Mouse (Mus musculus): ENCODE data around the gene Gm20388. TPM values are rescaled to one million over a fixed set of nuclear protein-coding genes. Genes with fewer than 3 reads are reported as not detected.

Gene Gm20388
- polyA plus RNA-seq, 1 experiment = 18.7 TPM

DNA sequence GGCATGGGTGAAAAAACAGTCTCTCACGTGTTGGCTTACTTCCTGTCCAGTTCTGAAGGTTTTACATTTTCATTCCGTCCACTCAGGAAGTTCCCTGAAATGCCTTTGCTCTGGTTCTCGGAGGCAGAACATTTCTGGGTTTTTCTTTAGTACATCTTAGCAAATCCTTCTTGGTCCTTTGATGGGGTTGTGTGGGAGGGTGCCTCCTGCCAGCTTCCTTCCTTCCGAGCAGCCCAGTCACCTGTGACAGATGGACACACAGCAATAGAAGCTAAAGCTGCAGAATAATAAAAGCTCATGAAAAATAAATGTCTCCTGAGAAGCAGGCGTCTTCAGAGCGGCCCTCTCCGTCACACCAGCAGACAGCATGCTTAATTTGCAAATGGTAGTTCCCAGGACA, 4168.3 kb downstream of the Gm20388 start:
- H3K27me3 ChIP-seq (ENCODE audit: control insufficient read depth, insufficient read depth, low read length) = no peaks in the 10 kb centered on the region
- TF ChIP-seq CTCF (IDR thresholded peaks at IDR 0.05; ENCODE audit: borderline replicate concordance, insufficient read depth, low read depth, low read length) (no peak), POLR2A (IDR thresholded peaks at IDR 0.05; ENCODE audit: borderline replicate concordance, insufficient read depth, low read length) (no peak)
- 45% methylated on average over 7 of the region's 7 CpGs for WGBS
- H3K4me3 ChIP-seq (replicated peaks; ENCODE audit: insufficient read depth, low read depth, low read length) = no peak overlapping the region
- H3K27ac ChIP-seq (ENCODE audit: insufficient read depth, low read length) = no peak overlapping the region
- DNase-seq = no peak
- no peaks in the 10 kb centered on the region for H3K4me1 ChIP-seq (ENCODE audit: control insufficient read depth, insufficient read depth, low read length)

DNA sequence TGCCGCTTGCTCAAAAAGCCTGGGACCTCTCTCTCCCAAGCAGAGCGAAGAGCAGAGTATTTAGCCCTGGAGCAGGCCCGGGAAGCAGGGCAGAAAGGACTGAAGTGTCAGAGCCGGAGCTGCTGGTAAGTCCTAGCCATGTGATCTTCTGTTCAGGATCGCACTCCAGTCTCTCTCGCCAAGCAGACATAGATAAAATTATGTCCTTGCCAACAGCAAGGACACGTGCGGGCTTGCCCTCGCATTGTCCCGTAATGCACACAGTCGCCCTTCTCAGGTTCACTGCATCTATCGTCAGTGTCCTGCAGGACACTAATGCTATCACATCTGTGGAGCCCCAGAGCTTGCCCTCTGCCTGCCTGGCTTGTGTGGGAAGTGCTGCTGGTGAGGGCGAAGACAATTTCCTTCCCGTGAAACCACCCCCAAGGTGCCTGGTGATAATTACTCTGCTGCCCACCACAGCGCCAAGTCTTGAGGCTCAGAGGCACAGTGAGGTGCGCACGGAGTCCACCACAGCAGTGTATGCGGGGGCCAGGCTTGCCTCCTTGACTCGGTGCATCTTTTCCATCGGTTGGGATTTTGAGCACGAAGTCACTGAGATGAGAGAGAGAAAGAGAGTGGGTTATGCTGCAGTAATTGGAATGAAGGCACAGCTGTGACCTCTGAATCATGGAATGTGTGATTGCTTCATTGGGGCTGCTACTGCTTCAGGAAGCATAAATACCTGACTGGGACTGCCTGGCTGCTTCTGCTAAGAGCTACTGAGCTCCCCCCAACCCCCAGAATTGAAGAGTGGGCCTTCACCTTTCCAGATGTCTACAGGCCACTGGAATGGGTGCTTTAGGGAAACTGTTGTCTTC, 4170.1 kb downstream of the Gm20388 start:
- Histone ChIP-seq H3K4me3 (replicated peaks; ENCODE audit: insufficient read depth, low read depth, low read length) (no peak overlapping the region), H3K4me1 (ENCODE audit: control insufficient read depth, insufficient read depth, low read length) (no peaks in the 10 kb centered on the region), H3K27ac (ENCODE audit: insufficient read depth, low read length) (no peak overlapping the region), H3K27me3 (ENCODE audit: control insufficient read depth, insufficient read depth, low read length) (no peaks in the 10 kb centered on the region)
- TF ChIP-seq CTCF (IDR thresholded peaks at IDR 0.05; ENCODE audit: borderline replicate concordance, insufficient read depth, low read depth, low read length) (no peak), POLR2A (IDR thresholded peaks at IDR 0.05; ENCODE audit: borderline replicate concordance, insufficient read depth, low read length) (no peak)
- WGBS = 92% methylated on average over 21 of the region's 21 CpGs
- no peak for DNase-seq

DNA sequence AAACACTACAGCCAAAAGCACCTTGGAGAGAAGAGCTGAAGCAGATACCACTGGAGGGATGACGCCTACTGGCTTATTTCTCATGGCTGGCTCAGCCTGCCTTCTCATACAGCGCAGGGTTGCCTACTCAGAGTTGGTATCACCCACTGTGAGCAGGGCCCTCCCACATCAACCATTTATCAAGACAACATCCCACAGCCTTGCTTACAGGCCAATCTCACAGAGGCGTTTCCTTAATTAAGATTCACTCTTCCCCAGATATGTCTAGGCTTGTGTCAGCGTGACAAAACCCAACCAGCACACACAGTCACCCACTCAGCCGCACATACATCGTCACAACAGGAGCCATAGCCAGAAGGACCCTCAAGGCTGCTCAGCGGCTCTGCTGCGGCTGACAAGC, 4172.0 kb downstream of the Gm20388 start:
- Histone ChIP-seq H3K27ac (ENCODE audit: insufficient read depth, low read length) (no peak overlapping the region), H3K4me1 (ENCODE audit: control insufficient read depth, insufficient read depth, low read length) (no peaks in the 10 kb centered on the region), H3K27me3 (ENCODE audit: control insufficient read depth, insufficient read depth, low read length) (no peaks in the 10 kb centered on the region), H3K4me3 (replicated peaks; ENCODE audit: insufficient read depth, low read depth, low read length) (no peak overlapping the region)
- TF ChIP-seq CTCF (IDR thresholded peaks at IDR 0.05; ENCODE audit: borderline replicate concordance, insufficient read depth, low read depth, low read length) = no peak
- TF ChIP-seq POLR2A (IDR thresholded peaks at IDR 0.05; ENCODE audit: borderline replicate concordance, insufficient read depth, low read length) = no peak
- DNase-seq = no peak
- WGBS = 96% methylated on average over 8 of the region's 8 CpGs

DNA sequence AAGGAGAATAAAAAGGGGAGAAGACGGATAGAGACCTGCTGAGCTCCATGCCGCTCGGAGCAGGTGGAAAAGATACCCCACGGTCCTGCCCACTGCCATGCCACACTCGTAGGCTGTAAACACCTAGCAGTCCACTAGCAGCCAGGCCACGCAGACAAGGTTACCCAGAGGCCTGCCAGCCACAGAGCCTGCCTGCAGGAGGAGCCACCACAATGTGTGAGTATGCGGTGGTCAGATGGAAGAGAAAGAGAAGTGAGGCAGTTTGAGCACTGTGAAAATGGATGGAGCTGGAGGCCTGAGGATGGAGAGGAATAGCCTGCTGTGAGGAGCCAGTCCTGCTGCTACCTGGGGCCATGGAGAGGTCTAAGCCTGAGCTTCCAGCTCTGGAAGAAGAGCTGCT, 4173.0 kb downstream of the Gm20388 start:
- Histone ChIP-seq H3K27me3 (ENCODE audit: control insufficient read depth, insufficient read depth, low read length) (no peaks in the 10 kb centered on the region), H3K4me1 (ENCODE audit: control insufficient read depth, insufficient read depth, low read length) (no peaks in the 10 kb centered on the region), H3K4me3 (replicated peaks; ENCODE audit: insufficient read depth, low read depth, low read length) (no peak overlapping the region), H3K27ac (ENCODE audit: insufficient read depth, low read length) (no peak overlapping the region)
- 80% methylated on average over 7 of the region's 7 CpGs for WGBS
- no peak for TF ChIP-seq POLR2A (IDR thresholded peaks at IDR 0.05; ENCODE audit: borderline replicate concordance, insufficient read depth, low read length)
- TF ChIP-seq CTCF (IDR thresholded peaks at IDR 0.05; ENCODE audit: borderline replicate concordance, insufficient read depth, low read depth, low read length) = no peak
- no peak for DNase-seq

DNA sequence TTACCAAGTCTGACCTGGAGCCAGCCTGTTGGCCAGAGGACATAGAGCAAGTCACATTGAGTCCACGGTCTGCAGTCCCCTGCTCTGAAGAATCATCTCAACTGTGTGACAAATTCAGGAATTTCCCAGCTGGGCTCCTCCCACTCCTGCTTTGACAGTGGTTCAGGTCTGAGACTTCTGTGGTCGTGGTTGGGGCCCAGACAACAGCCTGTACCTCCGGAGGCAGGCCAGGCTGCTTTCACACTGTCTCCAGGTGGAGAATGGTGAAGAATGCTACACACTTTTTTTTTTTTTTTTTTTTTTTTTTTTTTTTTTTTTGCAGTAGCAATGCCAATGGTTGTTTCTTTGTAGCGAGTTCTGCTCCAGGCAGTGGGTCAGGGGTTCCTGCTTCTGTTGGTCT, 4175.0 kb downstream of the Gm20388 start:
- DNase-seq = no peak
- H3K4me1 ChIP-seq (ENCODE audit: control insufficient read depth, insufficient read depth, low read length) = no peaks in the 10 kb centered on the region
- WGBS = 66% methylated on average over 4 of the region's 4 CpGs
- no peak overlapping the region for H3K4me3 ChIP-seq (replicated peaks; ENCODE audit: insufficient read depth, low read depth, low read length)
- TF ChIP-seq CTCF (IDR thresholded peaks at IDR 0.05; ENCODE audit: borderline replicate concordance, insufficient read depth, low read depth, low read length) = no peak
- no peak for TF ChIP-seq POLR2A (IDR thresholded peaks at IDR 0.05; ENCODE audit: borderline replicate concordance, insufficient read depth, low read length)
- no peak overlapping the region for H3K27ac ChIP-seq (ENCODE audit: insufficient read depth, low read length)
- H3K27me3 ChIP-seq (ENCODE audit: control insufficient read depth, insufficient read depth, low read length) = no peaks in the 10 kb centered on the region

DNA sequence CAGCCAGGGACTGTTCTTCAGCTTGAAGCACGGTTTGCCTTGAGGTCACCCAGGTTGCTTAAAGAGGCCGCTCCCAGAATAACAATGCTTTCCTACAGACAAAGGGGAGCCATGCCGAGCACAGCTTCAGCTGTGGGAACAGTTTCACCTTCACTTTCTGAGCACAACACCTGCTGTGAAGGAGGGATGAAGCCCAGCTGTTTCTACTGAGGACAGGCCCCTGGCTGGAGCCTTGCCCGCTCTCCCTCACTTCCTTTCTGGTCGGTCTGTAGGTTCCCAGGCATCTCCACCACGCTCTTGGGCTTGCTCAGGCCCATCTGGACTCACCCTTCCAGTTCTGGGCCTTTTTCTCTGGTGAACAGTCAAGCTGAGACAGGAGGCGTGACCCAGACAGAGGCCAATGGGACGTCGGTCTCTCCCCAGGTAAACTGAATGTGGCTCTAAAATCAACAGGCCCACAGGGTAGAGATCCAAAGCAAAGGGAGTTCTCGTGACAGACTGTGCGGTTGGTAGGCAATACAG, 4177.5 kb downstream of the Gm20388 start:
- no peak overlapping the region for H3K27ac ChIP-seq (ENCODE audit: insufficient read depth, low read length)
- 70% methylated on average over 11 of the region's 11 CpGs for WGBS
- H3K4me3 ChIP-seq (replicated peaks; ENCODE audit: insufficient read depth, low read depth, low read length) = no peak overlapping the region
- TF ChIP-seq POLR2A (IDR thresholded peaks at IDR 0.05; ENCODE audit: borderline replicate concordance, insufficient read depth, low read length) (no peak), CTCF (IDR thresholded peaks at IDR 0.05; ENCODE audit: borderline replicate concordance, insufficient read depth, low read depth, low read length) (no peak)
- DNase-seq = no peak
- no peaks in the 10 kb centered on the region for H3K4me1 ChIP-seq (ENCODE audit: control insufficient read depth, insufficient read depth, low read length)
- H3K27me3 ChIP-seq (ENCODE audit: control insufficient read depth, insufficient read depth, low read length) = no peaks in the 10 kb centered on the region

DNA sequence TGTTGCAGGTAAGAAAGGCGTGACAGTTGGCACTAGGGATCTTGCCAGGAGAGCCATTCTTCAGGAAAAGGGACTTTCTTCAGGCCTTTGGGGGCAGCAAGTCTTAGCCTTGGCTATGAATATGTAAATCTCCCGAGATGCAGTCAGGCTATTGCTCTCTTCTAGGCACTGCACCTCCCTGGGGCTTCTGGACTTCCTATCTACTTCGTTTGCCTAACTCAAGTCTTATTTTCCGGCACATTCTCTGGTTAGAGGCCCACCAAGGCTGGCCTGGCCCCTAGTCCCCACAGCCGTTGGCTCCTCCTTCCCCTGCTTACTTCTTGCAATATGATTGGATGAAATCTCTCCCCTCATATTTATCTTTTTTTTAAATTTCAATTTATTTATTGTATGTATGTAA, 4178.4 kb downstream of the Gm20388 start:
- no peak for DNase-seq
- Histone ChIP-seq H3K4me3 (replicated peaks; ENCODE audit: insufficient read depth, low read depth, low read length) (no peak overlapping the region), H3K27ac (ENCODE audit: insufficient read depth, low read length) (no peak overlapping the region), H3K4me1 (ENCODE audit: control insufficient read depth, insufficient read depth, low read length) (no peaks in the 10 kb centered on the region), H3K27me3 (ENCODE audit: control insufficient read depth, insufficient read depth, low read length) (no peaks in the 10 kb centered on the region)
- no peak for TF ChIP-seq CTCF (IDR thresholded peaks at IDR 0.05; ENCODE audit: borderline replicate concordance, insufficient read depth, low read depth, low read length)
- TF ChIP-seq POLR2A (IDR thresholded peaks at IDR 0.05; ENCODE audit: borderline replicate concordance, insufficient read depth, low read length) = no peak
- 88% methylated on average over 5 of the region's 5 CpGs for WGBS

DNA sequence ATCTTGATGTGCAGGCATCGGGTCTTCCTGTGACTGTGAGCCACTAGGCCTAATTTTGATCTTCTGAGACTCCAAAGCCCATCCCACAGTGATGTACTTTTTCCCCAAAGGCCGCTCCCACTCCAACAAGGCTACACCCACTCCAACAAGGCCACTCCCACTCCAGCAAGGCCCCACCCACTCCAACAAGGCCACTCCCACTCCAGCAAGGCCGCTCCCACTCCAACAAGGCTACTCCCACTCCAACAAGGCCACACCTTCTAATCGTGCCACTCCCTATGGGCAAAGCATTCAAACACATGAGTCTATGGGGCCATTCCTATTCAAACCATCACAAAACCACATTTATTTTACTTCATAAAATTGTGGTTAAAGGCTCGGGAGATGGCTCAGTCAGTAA, 4179.8 kb downstream of the Gm20388 start:
- WGBS = 96% methylated on average over 5 of the region's 5 CpGs
- Histone ChIP-seq H3K4me3 (replicated peaks; ENCODE audit: insufficient read depth, low read depth, low read length) (no peak overlapping the region), H3K27me3 (ENCODE audit: control insufficient read depth, insufficient read depth, low read length) (no peaks in the 10 kb centered on the region), H3K27ac (ENCODE audit: insufficient read depth, low read length) (no peak overlapping the region), H3K4me1 (ENCODE audit: control insufficient read depth, insufficient read depth, low read length) (no peaks in the 10 kb centered on the region)
- no peak for DNase-seq
- no peak for TF ChIP-seq POLR2A (IDR thresholded peaks at IDR 0.05; ENCODE audit: borderline replicate concordance, insufficient read depth, low read length)
- TF ChIP-seq CTCF (IDR thresholded peaks at IDR 0.05; ENCODE audit: borderline replicate concordance, insufficient read depth, low read depth, low read length) = no peak
